Mouse (Mus musculus) mouse trophoblast stem cell (cell line): ENCODE data around the gene Dennd5b.

Experiments used
- in situ Hi-C, 2 experiments: fragments of 300-500 bp; cut with MseI, MboI; formaldehyde crosslinking; loops; 2 replicates in 1 of 2; 3 replicates in 1 of 2; pipeline ENCODE4 v1.15.1; 2025

Gene Dennd5b

GRCm38 (mm10) chr6:149101943-149102243, 413 bp upstream of the Dennd5b start:
- in situ Hi-C loops: no loop called here

- in situ Hi-C loops: no loop called here
These were observed 1.1 kb downstream of the Dennd5b start for GRCm38 (mm10) chr6:149100174-149101075.

GRCm38 (mm10) chr6:149098993-149099392, 2.5 kb downstream of the Dennd5b start:
- in situ Hi-C loops: no loop called here

GRCm38 (mm10) chr6:149097276-149097675, 4.2 kb downstream of the Dennd5b start:
- in situ Hi-C loops: no loop called here

GRCm38 (mm10) chr6:149096233-149096632, 5.2 kb downstream of the Dennd5b start:
- in situ Hi-C loops: no loop called here

- in situ Hi-C loops: no loop called here
These were observed 6.1 kb downstream of the Dennd5b start for GRCm38 (mm10) chr6:149095389-149095788.

- in situ Hi-C loops: no loop called here
These were observed 6.9 kb downstream of the Dennd5b start for GRCm38 (mm10) chr6:149094555-149094954.

- in situ Hi-C loops: no loop called here
These were observed 8.0 kb downstream of the Dennd5b start for GRCm38 (mm10) chr6:149093465-149093864.

GRCm38 (mm10) chr6:149092406-149092805, 9.1 kb downstream of the Dennd5b start:
- in situ Hi-C loops: no loop called here

- in situ Hi-C loops: no loop called here
These were observed 24.2 kb downstream of the Dennd5b start for GRCm38 (mm10) chr6:149077136-149077808.

- in situ Hi-C loops: no loop called here
These were observed 27.6 kb downstream of the Dennd5b start for GRCm38 (mm10) chr6:149073854-149074253.

GRCm38 (mm10) chr6:149072873-149073272, 28.6 kb downstream of the Dennd5b start:
- in situ Hi-C loops: no loop called here

GRCm38 (mm10) chr6:149070592-149071124, 30.8 kb downstream of the Dennd5b start:
- in situ Hi-C loops: no loop called here

- in situ Hi-C loops: no loop called here
These were observed 38.1 kb downstream of the Dennd5b start for GRCm38 (mm10) chr6:149063382-149063781.

- in situ Hi-C loops: no loop called here
These were observed 40.7 kb downstream of the Dennd5b start for GRCm38 (mm10) chr6:149060670-149061387.

GRCm38 (mm10) chr6:149057947-149058391, 43.5 kb downstream of the Dennd5b start:
- in situ Hi-C loops: no loop called here

- in situ Hi-C loops: no loop called here
These were observed 46.7 kb downstream of the Dennd5b start for GRCm38 (mm10) chr6:149054780-149055179.

GRCm38 (mm10) chr6:149050978-149051723, 50.3 kb downstream of the Dennd5b start:
- in situ Hi-C loops: no loop called here

GRCm38 (mm10) chr6:149040099-149040498, 61.4 kb downstream of the Dennd5b start:
- in situ Hi-C loops: no loop called here

- in situ Hi-C loops: no loop called here
These were observed 69.3 kb downstream of the Dennd5b start for GRCm38 (mm10) chr6:149032198-149032597.

GRCm38 (mm10) chr6:149031377-149031776, 70.1 kb downstream of the Dennd5b start:
- in situ Hi-C loops: no loop called here
